Mouse (Mus musculus) ES-Bruce4 (cell line): ENCODE data around the gene Rerg.

Experiments used
- CTCF ChIP-seq: IDR thresholded peaks from one replicate; pipeline ENCODE4 v1.8.1; 2011; ENCODE audit warnings: low read depth, low read length
- EP300 ChIP-seq: IDR thresholded peaks from 2 replicates; pipeline ENCODE4 v1.6.1; 2011; ENCODE audit warnings: low read depth, low read length; ENCODE audit not compliant: insufficient read depth
- POLR2A ChIP-seq: IDR thresholded peaks from one replicate; pipeline ENCODE4 v1.8.1; 2011; ENCODE audit warnings: low read length; ENCODE audit not compliant: insufficient read depth

DNA sequence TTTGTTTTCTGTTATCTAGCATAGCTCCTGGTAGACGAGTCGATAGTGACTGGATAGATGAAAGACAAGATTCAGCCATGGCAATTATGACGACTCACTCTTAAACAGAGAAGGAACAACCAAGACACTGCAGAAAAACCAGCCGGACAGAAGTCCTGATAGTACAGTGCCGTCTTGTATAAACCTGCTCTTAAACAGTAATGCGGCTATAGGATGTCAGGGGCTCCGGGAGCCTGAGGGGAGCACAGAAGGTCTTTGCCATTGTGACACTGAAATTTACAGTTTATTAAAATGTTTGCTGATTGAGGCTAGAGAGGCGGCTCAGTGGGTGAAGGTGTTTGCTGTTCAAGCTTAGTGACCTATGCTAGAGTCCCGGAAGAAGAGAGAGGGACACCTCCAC, 98.8 kb downstream of the Rerg start:
- no peak for TF ChIP-seq EP300
- TF ChIP-seq POLR2A = no peak
- no peak for TF ChIP-seq CTCF
